Mouse (Mus musculus) lung, postnatal 0 days (tissue): ENCODE measurements around the gene Arhgap24. TPM values are rescaled to one million over a fixed set of nuclear protein-coding genes. Genes with fewer than 3 reads are reported as not detected.

Experiments
- ATAC-seq: fragments of 200-750 bp; cut with Nextera tagmentation; 2 replicates; pipeline ENCODE4 v1.8.0; 2017; ENCODE audit warnings: moderate library complexity
- DNase-seq: peaks from one replicate; pipeline ENCODE4 v3.0.0-alpha.2; 2016; ENCODE audit warnings: low spot score
- H3K27ac ChIP-seq: fragments of 300-500 bp; sonication (generic); 2 replicates; pipeline ENCODE4 v1.5.1; 2014; ENCODE audit warnings: antibody characterized with exemption, mild to moderate bottlenecking, low read length, mixed read lengths
- H3K27me3 ChIP-seq: fragments of 300-500 bp; sonication (generic); replicated peaks from 2 replicates; pipeline ENCODE4 v1.6.1; 2014; ENCODE audit warnings: low read length, mixed read lengths; ENCODE audit not compliant: insufficient read depth
- H3K36me3 ChIP-seq: fragments of 300-500 bp; sonication (generic); 2 replicates; pipeline ENCODE4 v1.6.1; 2014; ENCODE audit warnings: low read length, mixed read lengths; ENCODE audit not compliant: insufficient read depth
- H3K4me1 ChIP-seq: fragments of 300-500 bp; sonication (generic); 2 replicates; pipeline ENCODE4 v1.6.1; 2014; ENCODE audit warnings: antibody characterized with exemption, low read depth, low read length, mixed read lengths; ENCODE audit not compliant: insufficient read depth
- H3K4me2 ChIP-seq: fragments of 300-500 bp; sonication (generic); replicated peaks from 2 replicates; pipeline ENCODE4 v1.6.1; 2014; ENCODE audit warnings: low read depth, mild to moderate bottlenecking, low read length, moderate library complexity, mixed read lengths
- H3K4me3 ChIP-seq: fragments of 300-500 bp; sonication (generic); 2 replicates; pipeline ENCODE4 v1.5.1; 2014; ENCODE audit warnings: low read depth, low read length
- H3K9ac ChIP-seq: fragments of 300-500 bp; sonication (generic); replicated peaks from 2 replicates; pipeline ENCODE4 v1.6.1; 2014; ENCODE audit warnings: low read depth, mild to moderate bottlenecking
- H3K9me3 ChIP-seq: fragments of 300-500 bp; sonication (generic); 2 replicates; pipeline ENCODE4 v1.6.1; 2016; ENCODE audit warnings: low read length, mixed read lengths
- CTCF ChIP-seq: IDR thresholded peaks from 2 replicates; pipeline ENCODE4 v1.5.1; 2016; ENCODE audit warnings: antibody characterized with exemption, mild to moderate bottlenecking
- EP300 ChIP-seq: IDR thresholded peaks from 2 replicates; pipeline ENCODE4 v1.6.1; 2016; ENCODE audit warnings: antibody characterized with exemption, mild to moderate bottlenecking, control low read depth
- WGBS: fragments of 180-500 bp; shearing (Covaris S2); extraction: QIAGEN DNeasy Blood & Tissue Kit; methylation state at CpG from one replicate; pipeline ENCODE4 v1.1.7; 2014; 5-methylcytosine and 5-hydroxymethylcytosine counted together
- polyA plus RNA-seq: library from polyadenylated mRNA; unstranded; fragments of >200 nt; fragmentation: Nextera tagmentation; extraction: Ambion mirVana; gene quantifications from 2 replicates; pipeline ENCODE4 v1.2.1, GENCODE M21; 2015

Arhgap24 gene
- polyA plus RNA-seq, 1 experiment from 2014 or later, result 28.2 TPM

- Histone ChIP-seq H3K4me2 (no peak overlapping the region), H3K27ac (no peak overlapping the region), H3K36me3 (no peaks in the 10 kb centered on the region), H3K27me3 (no peaks in the 10 kb centered on the region), H3K9me3 (no peaks in the 10 kb centered on the region), H3K4me3 (no peak overlapping the region), H3K9ac (no peak overlapping the region), H3K4me1 (peaks cover 4% of the 10 kb centered on the region; the same call in 1 of the 2 replicates)
- ATAC-seq (peak; percentile 61), DNase-seq (peak; percentile 86)
- 53% methylated on average over 7 of the region's 7 CpGs for WGBS
- TF ChIP-seq EP300, result peak; percentile 76
- TF ChIP-seq CTCF, result no peak
Measured at GRCm38 (mm10) chr5:102452079-102452797, 29.0 kb upstream of the Arhgap24 start.

GRCm38 (mm10) chr5:102453324-102453723 lies 27.9 kb upstream of the Arhgap24 start:
- Histone ChIP-seq H3K36me3 (no peaks in the 10 kb centered on the region), H3K4me3 (no peak overlapping the region), H3K4me2 (no peak overlapping the region), H3K4me1 (peaks cover 4% of the 10 kb centered on the region; the same call in 1 of the 2 replicates), H3K27me3 (no peaks in the 10 kb centered on the region), H3K9ac (no peak overlapping the region), H3K9me3 (no peaks in the 10 kb centered on the region), H3K27ac (no peak overlapping the region)
- DNase-seq, result no peak
- TF ChIP-seq EP300 (no peak), CTCF (no peak)
- WGBS, result 97% methylated on average over 2 of the region's 2 CpGs
- no peak for ATAC-seq

- 32% methylated on average over 2 of the region's 2 CpGs for WGBS
Measured at GRCm38 (mm10) chr5:102455247-102455646, 25.9 kb upstream of the Arhgap24 start.

GRCm38 (mm10) chr5:102460452-102461197 lies 20.6 kb upstream of the Arhgap24 start:
- Histone ChIP-seq H3K4me1 (no peaks in the 10 kb centered on the region; the same call in 1 of the 2 replicates), H3K9ac (no peak overlapping the region), H3K27me3 (no peaks in the 10 kb centered on the region), H3K36me3 (no peaks in the 10 kb centered on the region), H3K27ac (peak overlapping the region; percentile 17; the same call in 1 of the 2 replicates), H3K4me2 (no peak overlapping the region), H3K4me3 (no peak overlapping the region), H3K9me3 (no peaks in the 10 kb centered on the region)
- peak; percentile 96 for ATAC-seq
- 40% methylated on average over 12 of the region's 12 CpGs for WGBS
- no peak for TF ChIP-seq CTCF
- peak; percentile 98 for TF ChIP-seq EP300
- peak; percentile 92 for DNase-seq

More at GRCm38 (mm10) chr5:102455247-102455646, 25.9 kb upstream of the Arhgap24 start:
- no peaks in the 10 kb centered on the region for H3K9me3 ChIP-seq
- DNase-seq (no peak), ATAC-seq (no peak; the same call in 1 of the 2 replicates)
- no peaks in the 10 kb centered on the region for H3K27me3 ChIP-seq
- H3K9ac ChIP-seq, result no peak overlapping the region
- peaks cover 4% of the 10 kb centered on the region; the same call in 1 of the 2 replicates for H3K4me1 ChIP-seq
- no peak overlapping the region for H3K4me2 ChIP-seq
- H3K36me3 ChIP-seq, result no peaks in the 10 kb centered on the region
- H3K27ac ChIP-seq, result no peak overlapping the region
- H3K4me3 ChIP-seq, result no peak overlapping the region
- TF ChIP-seq EP300 (no peak), CTCF (no peak)

- H3K27ac ChIP-seq, result no peak overlapping the region
- no peak overlapping the region for H3K9ac ChIP-seq
- H3K4me2 ChIP-seq, result no peak overlapping the region
- DNase-seq, result no peak
- no peak overlapping the region for H3K4me3 ChIP-seq
- no peaks in the 10 kb centered on the region for H3K36me3 ChIP-seq
- WGBS, result 70% methylated on average over 3 of the region's 3 CpGs
- no peaks in the 10 kb centered on the region; the same call in 1 of the 2 replicates for H3K4me1 ChIP-seq
- no peaks in the 10 kb centered on the region for H3K27me3 ChIP-seq
- no peaks in the 10 kb centered on the region for H3K9me3 ChIP-seq
- ATAC-seq, result no peak
- TF ChIP-seq EP300 (no peak), CTCF (no peak)
Measured at GRCm38 (mm10) chr5:102462948-102463347, 18.2 kb upstream of the Arhgap24 start.

- Histone ChIP-seq H3K9me3 (no peaks in the 10 kb centered on the region), H3K4me3 (no peak overlapping the region), H3K27me3 (no peaks in the 10 kb centered on the region), H3K4me1 (no peaks in the 10 kb centered on the region; the same call in 1 of the 2 replicates), H3K4me2 (no peak overlapping the region), H3K9ac (no peak overlapping the region), H3K36me3 (no peaks in the 10 kb centered on the region), H3K27ac (no peak overlapping the region)
- WGBS, result 51% methylated on average over 2 of the region's 2 CpGs
- DNase-seq, result no peak
- TF ChIP-seq CTCF (no peak), EP300 (no peak)
- ATAC-seq, result no peak
Measured at GRCm38 (mm10) chr5:102465372-102465771, 15.8 kb upstream of the Arhgap24 start.
